13 mouse cellular contexts compared by ENCODE assay signal in genomic region chr15:93226930-93227763, GRCm38 (mm10). TPM values are rescaled to one million over a fixed set of nuclear protein-coding genes. Genes with fewer than 3 reads are reported as not detected.
DNase-seq lines count a peak whose midpoint lies in the region; ATAC-seq lines count a peak whose summit lies in the region.
"Had no signal": no experiment of that assay in that cellular context is flagged by ENCODE, and none has a peak within 500 bp of the region (broad histone marks: within the 10 kb centered on the region; RNA-seq: fewer than 3 reads in every experiment).

No protein-coding gene starts in this region.

- WGBS in midbrain, embryonic 15.5 days = 83% methylated on average over 10 of the region's 10 CpGs
- WGBS in midbrain, embryonic 14.5 days = 86% methylated on average over 10 of the region's 10 CpGs
- 75% methylated on average over 10 of the region's 10 CpGs for WGBS in forebrain, embryonic 13.5 days
- 64% methylated on average over 10 of the region's 10 CpGs for WGBS in neural tube, embryonic 14.5 days

- H3K36me3 ChIP-seq in midbrain, embryonic 15.5 days (replicated peaks) = no peaks in the 10 kb centered on the region
- no peaks in the 10 kb centered on the region for H3K36me3 ChIP-seq in midbrain, embryonic 14.5 days (ENCODE audit: control insufficient read depth, insufficient read depth, low read length)
- no peaks in the 10 kb centered on the region for H3K36me3 ChIP-seq in forebrain, embryonic 13.5 days (ENCODE audit: poor library complexity, severe bottlenecking)
- H3K36me3 ChIP-seq in neural tube, embryonic 14.5 days (ENCODE audit: control insufficient read depth, insufficient read depth, low read length) = no peaks in the 10 kb centered on the region
- H3K36me3 ChIP-seq: heart, embryonic 15.5 days; lung, embryonic 15.5 days; neural tube, embryonic 12.5 days had no signal

- H3K27ac ChIP-seq in midbrain, embryonic 15.5 days = no peak overlapping the region
- H3K27ac ChIP-seq in midbrain, embryonic 14.5 days (replicated peaks; ENCODE audit: low read depth, low read length) = no peak overlapping the region
- H3K27ac ChIP-seq in forebrain, embryonic 13.5 days = peak overlapping the region; percentile 36; the same call in 1 of the 2 replicates
- H3K27ac ChIP-seq in neural tube, embryonic 14.5 days (ENCODE audit: low read depth, low read length) = peak overlapping the region; percentile 34; the same call in 1 of the 2 replicates
- H3K27ac ChIP-seq: heart, embryonic 15.5 days; lung, embryonic 15.5 days; neural tube, embryonic 12.5 days had no signal

- no peaks in the 10 kb centered on the region for H3K27me3 ChIP-seq in midbrain, embryonic 15.5 days (replicated peaks)
- H3K27me3 ChIP-seq in midbrain, embryonic 14.5 days (ENCODE audit: control insufficient read depth, insufficient read depth, low read length) = no peaks in the 10 kb centered on the region
- peaks cover 3% of the 10 kb centered on the region; the same call in 1 of the 2 replicates for H3K27me3 ChIP-seq in forebrain, embryonic 13.5 days
- no peaks in the 10 kb centered on the region for H3K27me3 ChIP-seq in neural tube, embryonic 14.5 days (ENCODE audit: control insufficient read depth, insufficient read depth, low read length)
- H3K27me3 ChIP-seq: heart, embryonic 15.5 days; lung, embryonic 15.5 days; neural tube, embryonic 12.5 days had no signal

- no peak overlapping the region for H3K4me3 ChIP-seq in midbrain, embryonic 15.5 days
- H3K4me3 ChIP-seq in midbrain, embryonic 14.5 days (replicated peaks; ENCODE audit: low read depth, low read length) = no peak overlapping the region
- no peak overlapping the region for H3K4me3 ChIP-seq in forebrain, embryonic 13.5 days
- no peak overlapping the region for H3K4me3 ChIP-seq in neural tube, embryonic 14.5 days (ENCODE audit: low read depth, low read length)
- H3K4me3 ChIP-seq: heart, embryonic 15.5 days; lung, embryonic 15.5 days; neural tube, embryonic 12.5 days had no signal

- DNase-seq in cerebellum, adult 18-20 months = peak; percentile 12 to 17
- no peak for DNase-seq in cerebellum, adult 8-10 months
- DNase-seq in midbrain, embryonic 14.5 days = no peak
- DNase-seq in kidney, postnatal 25 days = no peak
- DNase-seq in right cerebral cortex, postnatal 25 days = no peak
- DNase-seq: adrenal gland, adult 8-10 months had no signal

- no peak overlapping the region for H3K9ac ChIP-seq in midbrain, embryonic 15.5 days
- H3K9ac ChIP-seq in midbrain, embryonic 14.5 days (replicated peaks; ENCODE audit: low read length) = no peak overlapping the region
- peak overlapping the region; percentile 16; the same call in 1 of the 2 replicates for H3K9ac ChIP-seq in forebrain, embryonic 13.5 days
- no peak overlapping the region for H3K9ac ChIP-seq in neural tube, embryonic 14.5 days (replicated peaks; ENCODE audit: low read depth, low read length)
- H3K9ac ChIP-seq: heart, embryonic 15.5 days; lung, embryonic 15.5 days; neural tube, embryonic 12.5 days had no signal

- H3K4me1 ChIP-seq in midbrain, embryonic 15.5 days = peaks cover 3% of the 10 kb centered on the region; the same call in 1 of the 2 replicates
- no peaks in the 10 kb centered on the region for H3K4me1 ChIP-seq in midbrain, embryonic 14.5 days (ENCODE audit: control insufficient read depth, insufficient read depth, low read length)
- peaks cover 10% of the 10 kb centered on the region for H3K4me1 ChIP-seq in forebrain, embryonic 13.5 days
- H3K4me1 ChIP-seq in neural tube, embryonic 14.5 days (ENCODE audit: control insufficient read depth, insufficient read depth, low read length) = no peaks in the 10 kb centered on the region; the same call in 1 of the 2 replicates
- H3K4me1 ChIP-seq: heart, embryonic 15.5 days; lung, embryonic 15.5 days; neural tube, embryonic 12.5 days had no signal

- ATAC-seq in midbrain, embryonic 15.5 days (replicated peaks) = peak; percentile 30
- ATAC-seq in midbrain, embryonic 14.5 days (ENCODE audit: low FRiP score, low TSS enrichment) = no peak
- peak; percentile 61 for ATAC-seq in forebrain, embryonic 13.5 days
- peak; percentile 46 for ATAC-seq in neural tube, embryonic 14.5 days (ENCODE audit: low read depth)

- H3K4me2 ChIP-seq in midbrain, embryonic 15.5 days = no peak overlapping the region
- H3K4me2 ChIP-seq in midbrain, embryonic 14.5 days (ENCODE audit: low read length) = no peak overlapping the region
- H3K4me2 ChIP-seq in forebrain, embryonic 13.5 days = no peak overlapping the region
- H3K4me2 ChIP-seq in neural tube, embryonic 14.5 days (ENCODE audit: low read depth, low read length) = no peak overlapping the region
- H3K4me2 ChIP-seq: heart, embryonic 15.5 days; liver, embryonic 11.5 days; lung, embryonic 15.5 days; neural tube, embryonic 12.5 days had no signal

- H3K9me3 ChIP-seq in midbrain, embryonic 15.5 days = no peaks in the 10 kb centered on the region
- H3K9me3 ChIP-seq in midbrain, embryonic 14.5 days (ENCODE audit: control insufficient read depth, low read length) = no peaks in the 10 kb centered on the region
- no peaks in the 10 kb centered on the region for H3K9me3 ChIP-seq in forebrain, embryonic 13.5 days (replicated peaks)
- H3K9me3 ChIP-seq in neural tube, embryonic 14.5 days (ENCODE audit: control insufficient read depth, low read length) = no peaks in the 10 kb centered on the region
- H3K9me3 ChIP-seq: heart, embryonic 15.5 days; lung, embryonic 15.5 days; neural tube, embryonic 12.5 days had no signal

RNA-seq across cellular contexts. Expression of gene Gxylt1, which starts 47.8 kb away (rescaled TPM):
- 6.1 and 7.3 TPM in 2 replicates for polyA plus RNA-seq in midbrain, embryonic 15.5 days (2015; fragmentation: Nextera tagmentation; extraction: Ambion mirVana)
- polyA plus RNA-seq in midbrain, embryonic 14.5 days (2014; fragmentation: Nextera tagmentation; extraction: Ambion mirVana) = 5.0 and 7.3 TPM in 2 replicates
- polyA plus RNA-seq in forebrain, embryonic 13.5 days (2015; fragmentation: Nextera tagmentation; extraction: Ambion mirVana) = 12.7 and 13.1 TPM in 2 replicates
- 5.8 and 7.6 TPM in 2 replicates for polyA plus RNA-seq in neural tube, embryonic 14.5 days (2014; fragmentation: Nextera tagmentation; extraction: Ambion mirVana)

Comparison
In these comparisons a context has a peak if more than half of its experiments do, and no peak if none do; other contexts are left out.
1. DNase-seq: peak in cerebellum, adult 18-20 months (2 of 2); none in cerebellum, adult 8-10 months (single experiment), midbrain, embryonic 14.5 days (single experiment), kidney, postnatal 25 days (0 of 2) and right cerebral cortex, postnatal 25 days (single experiment).
2. H3K27ac ChIP-seq: peak in forebrain, embryonic 13.5 days (single experiment) and neural tube, embryonic 14.5 days (single experiment); none in midbrain, embryonic 15.5 days (single experiment) and midbrain, embryonic 14.5 days (single experiment).